Mouse (Mus musculus) activated CD4-positive, CD25-positive, alpha-beta regulatory T cell, adult 4 months (primary cell): ENCODE measurements around the gene Gm364. TPM values are rescaled to one million over a fixed set of nuclear protein-coding genes. Genes with fewer than 3 reads are reported as not detected.

Experiments used
- polyA plus RNA-seq, 2 experiments: library from polyadenylated mRNA; unstranded; fragments of 100-300 nt; shearing (Covaris generic); gene quantifications; one replicate each; pipeline ENCODE4 v1.2.1; 2017

Gm364 gene
- polyA plus RNA-seq, 2 experiments from 2014 or later: not detected

Other genes with a start within 250 kb of the Gm364 start
- 10 to 100 TPM; 49.7 to 55.1 TPM for gene Cd40lg, start 197.0 kb upstream of the Gm364 start, polyA plus RNA-seq
- gene Arhgef6, start 70.4 kb upstream of the Gm364 start, polyA plus RNA-seq: 10 to 100 TPM; 76.3 to 82.5 TPM
- gene Rbmx, start 16.1 kb upstream of the Gm364 start, polyA plus RNA-seq: 10 to 100 TPM; 71.9 to 72.2 TPM
- gene Gpr101, start 94.6 kb downstream of the Gm364 start, polyA plus RNA-seq: not detected